Mouse (Mus musculus) heart, embryonic 11.5 days (tissue): ENCODE measurements around the gene Ctsd. TPM values are rescaled to one million over a fixed set of nuclear protein-coding genes. Genes with fewer than 3 reads are reported as not detected.

Source experiments
- ATAC-seq: fragments of 200-750 bp; cut with Nextera tagmentation; replicated peaks from 2 replicates; pipeline ENCODE4 v1.8.0; 2017; ENCODE audit warnings: moderate library complexity; ENCODE audit not compliant: insufficient number of reproducible peaks, low FRiP score, low TSS enrichment
- H3K27ac ChIP-seq: fragments of 300-500 bp; sonication (generic); 2 replicates; pipeline ENCODE4 v1.5.1; 2014; ENCODE audit warnings: mild to moderate bottlenecking, low read depth, low read length
- H3K27me3 ChIP-seq: fragments of 300-500 bp; sonication (generic); 2 replicates; pipeline ENCODE4 v1.6.1; 2014; ENCODE audit warnings: mild to moderate bottlenecking, low read length, mixed read lengths; ENCODE audit not compliant: control insufficient read depth, insufficient read depth
- H3K36me3 ChIP-seq: fragments of 300-500 bp; sonication (generic); 2 replicates; pipeline ENCODE4 v1.6.1; 2014; ENCODE audit warnings: mild to moderate bottlenecking, low read length, moderate library complexity, mixed read lengths; ENCODE audit not compliant: control insufficient read depth, insufficient read depth
- H3K4me1 ChIP-seq: fragments of 300-500 bp; sonication (generic); 2 replicates; pipeline ENCODE4 v1.6.1; 2014; ENCODE audit warnings: low read length; ENCODE audit not compliant: control insufficient read depth, insufficient read depth
- H3K4me2 ChIP-seq: fragments of 300-500 bp; sonication (generic); 2 replicates; pipeline ENCODE4 v1.6.1; 2014; ENCODE audit warnings: mild to moderate bottlenecking, moderate library complexity
- H3K4me3 ChIP-seq: fragments of 300-500 bp; sonication (generic); 2 replicates; pipeline ENCODE4 v1.5.1; 2014; ENCODE audit warnings: low read depth, low read length
- H3K9ac ChIP-seq: fragments of 300-500 bp; sonication (generic); 2 replicates; pipeline ENCODE4 v1.6.1; 2014; ENCODE audit warnings: mild to moderate bottlenecking, low read depth, low read length, moderate library complexity
- H3K9me3 ChIP-seq: fragments of 300-500 bp; sonication (generic); replicated peaks from 2 replicates; pipeline ENCODE4 v1.6.1; 2016; ENCODE audit warnings: low read length; ENCODE audit not compliant: control insufficient read depth
- WGBS: fragments of 180-500 bp; shearing (Covaris S2); extraction: QIAGEN DNeasy Blood & Tissue Kit; methylation state at CpG from one replicate; pipeline ENCODE4 v1.1.7; 2014; ENCODE audit not compliant: insufficient replicate concordance; 5-methylcytosine and 5-hydroxymethylcytosine counted together
- polyA plus RNA-seq: library from polyadenylated mRNA; unstranded; fragments of >200 nt; fragmentation: Nextera tagmentation; extraction: Ambion mirVana; gene quantifications from 2 replicates; pipeline ENCODE4 v1.2.1, GENCODE M21; 2014

Gene Ctsd
- polyA plus RNA-seq, 1 experiment from 2014 or later = 378 TPM

DNA sequence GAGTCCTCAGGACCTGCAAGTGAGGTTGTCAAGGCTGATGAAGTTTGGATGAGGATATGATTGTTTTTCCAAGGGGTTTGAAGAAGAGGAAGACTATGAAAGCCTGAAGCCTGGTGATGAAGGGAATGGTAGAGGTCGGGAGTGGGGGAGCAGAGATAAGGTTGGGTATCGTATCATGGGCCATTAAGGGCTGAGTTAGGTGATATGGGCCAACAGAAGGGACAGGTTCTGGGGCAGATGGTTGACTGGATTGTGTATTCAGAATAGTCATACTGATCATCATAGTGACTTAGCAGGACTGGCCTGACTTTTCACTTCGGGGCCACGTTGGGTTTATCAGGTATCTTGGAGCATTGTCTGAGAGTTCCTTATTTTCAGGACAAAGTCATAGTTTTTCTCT, 7.6 kb upstream of the Ctsd start:
- no peaks in the 10 kb centered on the region for H3K27me3 ChIP-seq
- no peaks in the 10 kb centered on the region for H3K9me3 ChIP-seq
- H3K4me1 ChIP-seq = peaks cover 6% of the 10 kb centered on the region
- 71% methylated on average over 4 of the region's 4 CpGs for WGBS
- ATAC-seq = no peak
- no peak overlapping the region for H3K4me3 ChIP-seq
- H3K4me2 ChIP-seq = no peak overlapping the region
- no peak overlapping the region for H3K27ac ChIP-seq
- H3K9ac ChIP-seq = no peak overlapping the region
- no peaks in the 10 kb centered on the region for H3K36me3 ChIP-seq

GRCm38 (mm10) chr7:142394261-142395190, 6.7 kb upstream of the Ctsd start:
- H3K27ac ChIP-seq = no peak overlapping the region
- no peaks in the 10 kb centered on the region for H3K27me3 ChIP-seq
- H3K36me3 ChIP-seq = no peaks in the 10 kb centered on the region
- H3K4me3 ChIP-seq = no peak overlapping the region
- 69% methylated on average over 6 of the region's 6 CpGs for WGBS
- no peak overlapping the region for H3K4me2 ChIP-seq
- peaks cover 5% of the 10 kb centered on the region for H3K4me1 ChIP-seq
- H3K9ac ChIP-seq = no peak overlapping the region
- no peaks in the 10 kb centered on the region for H3K9me3 ChIP-seq
- no peak for ATAC-seq

GRCm38 (mm10) chr7:142393191-142393590, 5.4 kb upstream of the Ctsd start:
- Histone ChIP-seq H3K27ac (no peak overlapping the region), H3K4me2 (no peak overlapping the region), H3K36me3 (no peaks in the 10 kb centered on the region), H3K9me3 (no peaks in the 10 kb centered on the region), H3K9ac (no peak overlapping the region), H3K4me1 (peaks cover 3% of the 10 kb centered on the region), H3K4me3 (no peak overlapping the region), H3K27me3 (no peaks in the 10 kb centered on the region)
- 32% methylated on average over 4 of the region's 4 CpGs for WGBS
- ATAC-seq = peak; percentile 74

DNA sequence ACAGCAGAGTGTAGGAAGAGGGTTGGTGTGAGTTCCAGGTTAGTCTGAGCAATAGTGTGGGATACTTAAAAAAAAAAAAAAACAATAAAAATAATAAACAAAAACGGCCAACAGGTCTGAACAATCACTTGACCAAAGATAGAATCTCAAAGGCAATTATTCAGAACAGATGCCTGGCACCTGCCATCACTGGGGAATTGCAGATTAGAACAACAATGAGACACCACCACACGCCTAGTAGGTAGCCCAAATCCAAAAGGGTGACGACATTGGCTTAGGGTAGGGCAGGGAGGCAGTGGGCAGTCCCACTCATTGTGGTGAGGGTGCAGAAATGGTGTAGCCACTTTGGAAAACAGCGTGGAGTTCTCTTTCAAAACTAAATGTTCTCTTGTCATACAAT, 3.8 kb upstream of the Ctsd start:
- ATAC-seq = no peak
- WGBS = 55% methylated on average over 4 of the region's 4 CpGs
- no peaks in the 10 kb centered on the region for H3K36me3 ChIP-seq
- no peak overlapping the region for H3K27ac ChIP-seq
- no peak overlapping the region for H3K4me3 ChIP-seq
- no peak overlapping the region for H3K9ac ChIP-seq
- H3K4me1 ChIP-seq = peaks cover 5% of the 10 kb centered on the region
- no peak overlapping the region for H3K4me2 ChIP-seq
- no peaks in the 10 kb centered on the region for H3K9me3 ChIP-seq
- H3K27me3 ChIP-seq = no peaks in the 10 kb centered on the region

- H3K36me3 ChIP-seq = no peaks in the 10 kb centered on the region
- no peak overlapping the region for H3K9ac ChIP-seq
- 67% methylated on average over 3 of the region's 3 CpGs for WGBS
- H3K4me3 ChIP-seq = no peak overlapping the region
- H3K9me3 ChIP-seq = no peaks in the 10 kb centered on the region
- no peak for ATAC-seq
- H3K27me3 ChIP-seq = no peaks in the 10 kb centered on the region
- peaks cover 10% of the 10 kb centered on the region for H3K4me1 ChIP-seq
- no peak overlapping the region for H3K27ac ChIP-seq
- no peak overlapping the region for H3K4me2 ChIP-seq
Observed at GRCm38 (mm10) chr7:142391108-142391507, 3.3 kb upstream of the Ctsd start.

DNA sequence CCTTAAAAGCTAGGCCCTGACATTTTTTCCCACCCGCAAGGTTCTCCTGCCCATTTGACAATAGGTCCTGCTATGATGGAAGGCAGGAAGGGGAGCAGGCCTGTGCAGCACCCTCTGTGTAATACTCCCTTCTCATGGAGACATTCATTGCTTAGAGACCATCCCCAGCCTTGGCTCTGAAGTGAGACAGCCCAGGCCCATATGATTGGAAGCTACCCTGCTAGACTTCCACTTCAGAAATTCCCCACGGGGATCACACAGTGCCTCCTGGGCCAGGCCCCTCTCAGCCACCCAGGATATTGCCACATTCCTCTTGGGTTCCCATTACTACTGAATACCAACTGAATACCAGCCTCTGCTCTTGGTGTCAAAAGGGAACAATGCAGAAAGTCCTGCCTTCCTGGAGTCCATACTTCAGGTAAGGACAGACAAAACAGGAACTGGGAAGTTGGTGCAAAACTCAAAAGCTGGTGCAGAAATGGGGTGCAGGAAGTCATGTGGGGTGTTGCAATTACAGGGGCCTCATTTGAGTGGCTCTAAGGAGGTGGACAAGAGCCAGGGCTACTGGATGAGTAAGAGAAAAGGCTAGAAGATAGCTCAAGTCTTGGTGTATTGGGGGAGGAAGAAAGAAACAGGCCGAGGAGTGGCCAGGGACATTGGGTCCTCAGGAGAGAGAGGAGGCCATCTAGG, 2.3 kb upstream of the Ctsd start:
- no peak overlapping the region for H3K4me2 ChIP-seq
- no peak overlapping the region for H3K9ac ChIP-seq
- no peak for ATAC-seq
- H3K4me3 ChIP-seq = no peak overlapping the region
- 74% methylated on average over 3 of the region's 3 CpGs for WGBS
- H3K36me3 ChIP-seq = peaks cover 3% of the 10 kb centered on the region; the same call in 1 of the 2 replicates
- H3K4me1 ChIP-seq = peaks cover 17% of the 10 kb centered on the region
- no peaks in the 10 kb centered on the region for H3K9me3 ChIP-seq
- H3K27ac ChIP-seq = no peak overlapping the region
- H3K27me3 ChIP-seq = no peaks in the 10 kb centered on the region

GRCm38 (mm10) chr7:142388740-142389139, 902 bp upstream of the Ctsd start:
- Histone ChIP-seq H3K27me3 (no peaks in the 10 kb centered on the region), H3K4me1 (peaks cover 17% of the 10 kb centered on the region), H3K9ac (no peak overlapping the region), H3K9me3 (no peaks in the 10 kb centered on the region), H3K4me3 (no peak overlapping the region), H3K27ac (peak overlapping the region; percentile 30; the same call in 1 of the 2 replicates), H3K4me2 (no peak overlapping the region), H3K36me3 (peaks cover 8% of the 10 kb centered on the region)
- WGBS = 87% methylated on average over 2 of the region's 2 CpGs
- ATAC-seq = no peak

DNA sequence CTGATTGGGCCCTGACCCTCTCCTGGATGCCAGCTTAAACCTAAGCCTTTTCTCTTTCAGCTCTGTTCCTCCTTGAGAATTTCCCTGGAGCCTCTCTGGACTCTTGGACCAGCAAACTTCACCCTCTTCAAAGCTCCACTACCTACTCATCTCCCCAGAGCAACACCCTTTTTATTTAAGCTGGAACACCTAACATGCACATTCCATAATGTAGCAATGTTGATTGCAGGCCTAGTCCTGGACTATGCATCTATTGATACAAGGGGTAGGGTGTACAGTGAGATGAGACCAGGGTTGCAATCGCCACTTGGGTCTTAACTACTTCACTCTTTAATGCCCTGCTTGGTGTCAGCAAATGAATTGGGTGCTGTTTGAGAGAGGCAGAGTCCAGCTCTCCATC, 360 bp upstream of the Ctsd start:
- H3K27me3 ChIP-seq = no peaks in the 10 kb centered on the region
- peak overlapping the region; percentile 98 for H3K4me2 ChIP-seq
- peak overlapping the region; percentile 30; the same call in 1 of the 2 replicates for H3K27ac ChIP-seq
- H3K4me3 ChIP-seq = peak overlapping the region; percentile 91
- ATAC-seq = no peak
- WGBS = 93% methylated on average over 1 of the region's 1 CpGs
- H3K4me1 ChIP-seq = peaks cover 17% of the 10 kb centered on the region
- H3K9ac ChIP-seq = 0 out of 2 replicates have a peak overlapping the region, but pooled peaks have one; percentile 23
- no peaks in the 10 kb centered on the region for H3K9me3 ChIP-seq
- H3K36me3 ChIP-seq = peaks cover 12% of the 10 kb centered on the region
